Mouse (Mus musculus): ENCODE data around the gene Prcp. TPM values are rescaled to one million over a fixed set of nuclear protein-coding genes. Genes with fewer than 3 reads are reported as not detected.

Gene Prcp
- total and polyA plus RNA-seq, 2 experiments from 2014 or later: 12.8 to 20.1 TPM

DNA sequence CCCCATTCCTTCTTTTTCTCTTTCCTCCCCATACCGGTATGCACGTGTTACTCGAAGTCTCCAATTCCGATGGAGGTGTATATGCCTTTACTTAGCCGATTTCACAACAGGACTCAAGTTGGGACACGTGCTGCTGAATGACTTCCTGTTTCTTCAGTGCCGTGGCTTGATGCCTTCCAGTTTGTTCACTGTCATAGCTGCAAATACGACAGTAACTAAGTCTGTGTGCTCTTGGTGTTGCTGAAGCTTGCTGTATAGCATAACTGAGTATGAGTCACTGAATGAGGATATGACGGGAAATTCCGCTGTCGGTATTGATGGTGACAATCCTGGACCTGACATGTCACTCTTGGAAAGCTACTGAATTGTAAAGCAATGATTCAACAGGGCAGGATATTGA is 37.0 kb upstream of the Prcp start:
- peaks cover 8% of the 10 kb centered on the region; the same call in 1 of the 2 replicates for H3K36me3 ChIP-seq (ENCODE audit: insufficient read depth, low read length)
- no peak for DNase-seq (ENCODE audit: low spot score)
- no peak overlapping the region for H3K4me2 ChIP-seq (ENCODE audit: low read depth, low read length, poor library complexity, severe bottlenecking)
- no peak overlapping the region for H3K4me3 ChIP-seq (ENCODE audit: low read depth, low read length)
- H3K9me3 ChIP-seq (ENCODE audit: low read length): no peaks in the 10 kb centered on the region
- WGBS: 90% methylated on average over 11 of the region's 11 CpGs
- H3K9ac ChIP-seq (replicated peaks; ENCODE audit: low read length, poor library complexity, severe bottlenecking): no peak overlapping the region
- no peaks in the 10 kb centered on the region for H3K27me3 ChIP-seq (ENCODE audit: insufficient read depth, low read length)
- TF ChIP-seq CTCF (IDR thresholded peaks at IDR 0.05): no peak
- no peak for ATAC-seq (ENCODE audit: low FRiP score)
- no peaks in the 10 kb centered on the region for H3K4me1 ChIP-seq (ENCODE audit: insufficient read depth, low read length)
- H3K27ac ChIP-seq (ENCODE audit: low read depth, low read length): no peak overlapping the region

DNA sequence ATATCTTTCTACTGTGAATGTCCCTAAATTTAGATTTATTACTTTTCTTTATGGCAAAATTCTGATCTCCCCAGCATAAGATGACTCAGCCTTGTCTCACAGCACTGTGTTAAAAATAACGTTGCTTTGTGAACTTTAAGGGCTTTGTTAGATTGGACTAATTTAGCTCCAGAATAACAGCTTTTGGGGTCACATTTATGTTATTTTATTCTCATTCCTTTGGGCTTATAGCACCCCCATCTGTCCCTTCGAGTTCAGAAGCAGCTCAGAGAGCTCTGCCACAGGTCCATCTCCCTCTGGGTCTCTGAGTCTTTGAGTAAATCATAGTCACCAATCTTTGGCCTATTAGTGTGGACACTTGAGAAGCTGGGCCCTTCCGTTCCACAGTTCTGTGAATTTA is 36.4 kb upstream of the Prcp start:
- 67% methylated on average over 3 of the region's 3 CpGs for WGBS
- TF ChIP-seq CTCF (IDR thresholded peaks at IDR 0.05): 0 out of 2 replicates have a peak, but pooled peaks have one; percentile 13
- no peaks in the 10 kb centered on the region for H3K27me3 ChIP-seq (ENCODE audit: insufficient read depth, low read length)

DNA sequence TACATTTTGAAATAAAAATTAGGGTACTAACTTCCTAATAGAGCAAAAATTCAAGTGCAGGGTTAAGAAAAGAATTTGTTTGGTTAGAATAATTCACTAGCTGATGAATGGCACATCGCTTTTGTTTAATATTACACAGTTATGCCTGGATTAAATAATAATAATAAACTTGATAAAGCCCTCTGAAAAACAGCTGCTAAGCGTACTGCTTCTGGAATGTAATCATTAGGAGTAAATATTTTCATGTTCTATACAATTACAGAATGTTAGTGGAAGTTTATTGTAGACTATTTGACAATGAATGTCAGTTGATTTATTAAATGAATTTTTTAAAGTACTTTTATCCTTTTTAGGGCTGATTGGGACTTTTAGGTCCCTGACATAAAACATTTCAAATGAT is 32.0 kb upstream of the Prcp start:
- no peak overlapping the region for H3K4me3 ChIP-seq (ENCODE audit: low read depth, low read length)

More for the DNA sequence above, 36.4 kb upstream of the Prcp start:
- DNase-seq (ENCODE audit: low spot score): no peak
- Histone ChIP-seq H3K4me3 (ENCODE audit: low read depth, low read length) (no peak overlapping the region), H3K27ac (ENCODE audit: low read depth, low read length) (no peak overlapping the region), H3K36me3 (ENCODE audit: insufficient read depth, low read length) (peaks cover 8% of the 10 kb centered on the region; the same call in 1 of the 2 replicates), H3K9ac (replicated peaks; ENCODE audit: low read length, poor library complexity, severe bottlenecking) (no peak overlapping the region), H3K4me2 (ENCODE audit: low read depth, low read length, poor library complexity, severe bottlenecking) (no peak overlapping the region), H3K4me1 (ENCODE audit: insufficient read depth, low read length) (no peaks in the 10 kb centered on the region), H3K9me3 (ENCODE audit: low read length) (no peaks in the 10 kb centered on the region)
- ATAC-seq (ENCODE audit: low FRiP score): no peak

DNA sequence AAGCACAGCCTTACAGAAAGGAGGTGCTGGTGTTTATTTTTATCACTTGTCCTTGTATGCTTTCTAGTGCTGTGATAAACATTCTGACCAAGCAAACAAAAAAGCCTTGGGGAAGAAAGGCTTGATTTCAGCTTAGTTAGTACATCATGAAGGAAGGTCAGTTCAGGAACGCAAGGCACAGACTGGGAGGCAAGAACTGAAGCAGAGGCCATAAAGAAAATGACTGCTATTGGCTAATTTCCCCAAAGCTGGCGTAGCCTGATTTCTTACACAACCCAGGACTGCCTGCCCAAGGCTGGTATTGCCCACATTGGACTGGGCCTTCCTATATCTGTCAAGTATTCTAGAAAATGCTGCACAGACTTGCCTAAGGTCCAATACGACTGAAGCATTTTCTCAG is 26.0 kb upstream of the Prcp start:
- Histone ChIP-seq H3K4me3 (ENCODE audit: low read depth, low read length) (no peak overlapping the region), H3K4me2 (ENCODE audit: low read depth, low read length, poor library complexity, severe bottlenecking) (no peak overlapping the region), H3K27ac (ENCODE audit: low read depth, low read length) (no peak overlapping the region), H3K36me3 (ENCODE audit: insufficient read depth, low read length) (no peaks in the 10 kb centered on the region), H3K9ac (replicated peaks; ENCODE audit: low read length, poor library complexity, severe bottlenecking) (no peak overlapping the region), H3K4me1 (ENCODE audit: insufficient read depth, low read length) (no peaks in the 10 kb centered on the region), H3K27me3 (ENCODE audit: insufficient read depth, low read length) (no peaks in the 10 kb centered on the region), H3K9me3 (ENCODE audit: low read length) (no peaks in the 10 kb centered on the region)
- ATAC-seq (ENCODE audit: low FRiP score) (no peak), DNase-seq (ENCODE audit: low spot score) (no peak)
- WGBS: 86% methylated on average over 3 of the region's 3 CpGs
- no peak for TF ChIP-seq CTCF (IDR thresholded peaks at IDR 0.05)

More for the DNA sequence above, 32.0 kb upstream of the Prcp start:
- Histone ChIP-seq H3K9ac (replicated peaks; ENCODE audit: low read length, poor library complexity, severe bottlenecking) (no peak overlapping the region), H3K4me1 (ENCODE audit: insufficient read depth, low read length) (no peaks in the 10 kb centered on the region), H3K27ac (ENCODE audit: low read depth, low read length) (no peak overlapping the region), H3K9me3 (ENCODE audit: low read length) (no peaks in the 10 kb centered on the region), H3K4me2 (ENCODE audit: low read depth, low read length, poor library complexity, severe bottlenecking) (no peak overlapping the region), H3K27me3 (ENCODE audit: insufficient read depth, low read length) (no peaks in the 10 kb centered on the region), H3K36me3 (ENCODE audit: insufficient read depth, low read length) (0 out of 2 replicates have a peak, but pooled peaks cover under 1% of the 10 kb centered on the region)
- TF ChIP-seq CTCF (IDR thresholded peaks at IDR 0.05): no peak
- WGBS: 88% methylated on average over 2 of the region's 2 CpGs
- DNase-seq (ENCODE audit: low spot score): no peak
- no peak for ATAC-seq (ENCODE audit: low FRiP score)

DNA sequence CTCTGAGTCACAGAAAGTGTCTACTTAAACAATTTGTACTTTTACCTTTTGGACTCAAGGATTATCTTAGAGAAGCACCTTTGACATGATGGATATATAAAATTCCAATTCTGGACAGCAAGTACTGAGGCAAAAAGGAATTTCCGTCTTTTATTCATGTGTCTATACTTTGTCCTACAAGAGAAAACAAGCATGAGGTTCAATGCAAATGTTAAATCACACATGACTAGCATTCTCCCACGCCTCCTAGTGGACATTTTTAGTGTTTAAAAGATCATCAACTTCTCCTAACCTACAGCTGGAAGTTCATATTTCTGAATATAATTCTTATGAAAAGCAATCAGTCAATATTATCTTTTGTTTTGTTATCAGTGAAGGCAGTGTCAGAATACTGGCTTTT is 7.7 kb upstream of the Prcp start:
- Histone ChIP-seq H3K4me1 (ENCODE audit: insufficient read depth, low read length) (no peaks in the 10 kb centered on the region), H3K9me3 (ENCODE audit: low read length) (no peaks in the 10 kb centered on the region), H3K36me3 (ENCODE audit: insufficient read depth, low read length) (no peaks in the 10 kb centered on the region), H3K4me3 (ENCODE audit: low read depth, low read length) (no peak overlapping the region), H3K27ac (ENCODE audit: low read depth, low read length) (no peak overlapping the region), H3K9ac (replicated peaks; ENCODE audit: low read length, poor library complexity, severe bottlenecking) (no peak overlapping the region), H3K27me3 (ENCODE audit: insufficient read depth, low read length) (no peaks in the 10 kb centered on the region), H3K4me2 (ENCODE audit: low read depth, low read length, poor library complexity, severe bottlenecking) (no peak overlapping the region)
- DNase-seq (ENCODE audit: low spot score) (peak; percentile 81), ATAC-seq (ENCODE audit: low FRiP score) (no peak)
- peak; percentile 87 for TF ChIP-seq CTCF (IDR thresholded peaks at IDR 0.05)
- WGBS: 20% methylated on average over 2 of the region's 2 CpGs

DNA sequence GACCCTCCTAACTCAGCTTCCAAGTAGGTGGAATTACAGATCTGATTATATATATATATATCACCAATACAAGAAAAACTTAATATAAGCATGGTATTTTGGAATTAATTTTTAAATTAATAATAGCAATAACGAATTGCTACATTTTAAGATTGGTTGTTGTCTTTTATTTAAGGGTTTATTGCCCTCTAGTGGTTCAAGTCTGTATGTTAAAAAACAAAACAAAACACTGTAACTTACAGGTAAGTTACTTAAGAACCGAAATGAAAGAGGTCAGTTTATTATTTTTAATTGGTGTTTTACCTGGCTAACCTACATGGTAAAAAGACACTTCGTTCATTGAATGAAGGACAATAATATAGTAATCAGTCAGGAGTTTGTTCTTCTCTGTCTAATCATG is 4.1 kb upstream of the Prcp start:
- Histone ChIP-seq H3K27ac (ENCODE audit: low read depth, low read length) (no peak overlapping the region), H3K9me3 (ENCODE audit: low read length) (no peaks in the 10 kb centered on the region), H3K9ac (replicated peaks; ENCODE audit: low read length, poor library complexity, severe bottlenecking) (no peak overlapping the region), H3K36me3 (ENCODE audit: insufficient read depth, low read length) (no peaks in the 10 kb centered on the region), H3K4me2 (ENCODE audit: low read depth, low read length, poor library complexity, severe bottlenecking) (no peak overlapping the region), H3K27me3 (ENCODE audit: insufficient read depth, low read length) (no peaks in the 10 kb centered on the region), H3K4me1 (ENCODE audit: insufficient read depth, low read length) (0 out of 2 replicates have a peak, but pooled peaks cover 4% of the 10 kb centered on the region), H3K4me3 (ENCODE audit: low read depth, low read length) (no peak overlapping the region)
- WGBS: 66% methylated on average over 3 of the region's 3 CpGs
- no peak for ATAC-seq (ENCODE audit: low FRiP score)
- TF ChIP-seq CTCF (IDR thresholded peaks at IDR 0.05): peak; percentile 66
- peak; percentile 41 for DNase-seq (ENCODE audit: low spot score)

Data from midbrain, postnatal 0 days (tissue).